Mouse (Mus musculus) cerebellum, adult (tissue): ENCODE data around the gene Tmem63b.

ENCODE experiments used
- ATAC-seq: cut with Nextera tagmentation; 2 replicates; pipeline ENCODE4 v1.9.2; 2017; ENCODE audit warnings: mild to moderate bottlenecking, moderate library complexity, mixed read lengths; ENCODE audit not compliant: insufficient number of reproducible peaks, low FRiP score, low TSS enrichment

Gene Tmem63b

GRCm38 (mm10) chr17:45707376-45707775 lies 20.7 kb upstream of the Tmem63b start:
- no peak for ATAC-seq

GRCm38 (mm10) chr17:45706796-45707195 lies 20.1 kb upstream of the Tmem63b start:
- ATAC-seq: no peak

GRCm38 (mm10) chr17:45703187-45703586 lies 16.5 kb upstream of the Tmem63b start:
- ATAC-seq: no peak

GRCm38 (mm10) chr17:45702254-45702653 lies 15.5 kb upstream of the Tmem63b start:
- no peak for ATAC-seq

- ATAC-seq: no peak
Observed at GRCm38 (mm10) chr17:45701236-45701591, 14.5 kb upstream of the Tmem63b start.

- no peak for ATAC-seq
Observed at GRCm38 (mm10) chr17:45700496-45701235, 14.0 kb upstream of the Tmem63b start.

- ATAC-seq: no peak
Observed at GRCm38 (mm10) chr17:45699039-45699740, 12.5 kb upstream of the Tmem63b start.

GRCm38 (mm10) chr17:45698368-45698767 lies 11.7 kb upstream of the Tmem63b start:
- ATAC-seq: no peak

- no peak for ATAC-seq
Observed at GRCm38 (mm10) chr17:45696981-45697380, 10.3 kb upstream of the Tmem63b start.

GRCm38 (mm10) chr17:45695227-45696120 lies 8.8 kb upstream of the Tmem63b start:
- ATAC-seq: no peak

- no peak for ATAC-seq
Observed at GRCm38 (mm10) chr17:45693812-45694565, 7.3 kb upstream of the Tmem63b start.

- no peak for ATAC-seq
Observed at GRCm38 (mm10) chr17:45692159-45692558, 5.5 kb upstream of the Tmem63b start.

GRCm38 (mm10) chr17:45690044-45690443 lies 3.3 kb upstream of the Tmem63b start:
- no peak for ATAC-seq

GRCm38 (mm10) chr17:45689120-45689519 lies 2.4 kb upstream of the Tmem63b start:
- ATAC-seq: no peak

- ATAC-seq: peak; percentile 59
Observed at GRCm38 (mm10) chr17:45686093-45686619, 549 bp downstream of the Tmem63b start, which contains the start of gene Mrpl14. TSS of gene Mrpl14 (plus strand) at chr17:45686322.

- peak; percentile 64 for ATAC-seq
Observed at GRCm38 (mm10) chr17:45685171-45686092, 1.3 kb downstream of the Tmem63b start.

- no peak for ATAC-seq
Observed at GRCm38 (mm10) chr17:45684667-45685131, 2.0 kb downstream of the Tmem63b start.

GRCm38 (mm10) chr17:45682843-45683242 lies 3.9 kb downstream of the Tmem63b start:
- no peak for ATAC-seq

GRCm38 (mm10) chr17:45681588-45681987 lies 5.1 kb downstream of the Tmem63b start:
- ATAC-seq: no peak
